Mouse (Mus musculus): Measurements from ENCODE around the gene Vps4a.

DNA sequence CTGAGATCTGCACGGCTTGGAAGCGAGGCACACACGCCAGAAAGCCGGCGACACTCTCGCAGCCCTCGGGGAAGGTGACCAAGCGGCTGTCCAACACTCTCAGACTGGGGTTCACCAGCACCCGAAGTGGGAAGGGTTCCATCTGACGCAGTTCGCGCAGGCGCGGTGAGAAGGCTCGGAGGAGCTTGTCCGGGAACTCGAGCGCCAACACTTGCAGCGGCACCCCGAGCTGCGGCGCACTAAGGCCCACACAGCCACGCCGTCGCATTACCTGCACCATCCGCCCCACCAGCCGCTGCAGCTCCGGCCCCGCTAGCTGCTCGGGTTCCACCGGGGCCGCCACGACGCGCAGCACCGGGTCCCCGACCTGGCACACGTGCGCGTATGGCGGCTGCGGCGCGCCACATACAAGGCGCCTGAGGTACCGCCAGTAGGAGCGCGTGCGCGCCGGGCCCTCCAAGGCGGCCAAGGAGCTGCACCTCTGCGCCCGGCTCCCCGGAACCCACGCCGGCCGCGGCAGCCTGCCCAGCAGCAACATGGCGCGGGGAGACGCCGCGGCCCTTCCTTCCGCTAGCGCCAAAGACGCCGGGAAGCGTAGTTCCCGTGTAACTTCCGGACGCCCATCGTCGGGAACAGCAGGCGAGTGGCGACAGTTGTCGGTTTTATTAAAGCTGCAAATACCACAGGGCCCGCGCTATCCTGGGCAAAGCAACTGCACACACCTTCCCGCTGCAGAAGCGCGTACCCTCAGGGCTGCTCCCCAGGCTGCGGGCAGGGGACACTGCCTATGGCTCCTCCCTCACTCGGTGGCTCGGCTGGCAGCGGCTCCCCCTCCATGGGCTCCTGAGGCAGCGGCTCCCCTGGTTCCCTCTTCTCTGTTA, 17.3 kb downstream of the Vps4a start, which contains the start of gene Pdf:
- TF ChIP-seq POLR2A (IDR thresholded peaks at IDR 0.05; ENCODE audit: borderline replicate concordance, extremely low read depth, insufficient read depth, insufficient read length, poor library complexity, severe bottlenecking) (peak; percentile 53), CTCF (IDR thresholded peaks at IDR 0.05; ENCODE audit: borderline replicate concordance, extremely low read depth, insufficient read depth, insufficient read length) (no peak)

Data from brain, embryonic 14.5 days (tissue).